Mouse (Mus musculus): Measurements from ENCODE around the gene Ankrd23. TPM values are rescaled to one million over a fixed set of nuclear protein-coding genes. Genes with fewer than 3 reads are reported as not detected.

Ankrd23 gene
- polyA plus RNA-seq, 1 experiment = 1.1 TPM

DNA sequence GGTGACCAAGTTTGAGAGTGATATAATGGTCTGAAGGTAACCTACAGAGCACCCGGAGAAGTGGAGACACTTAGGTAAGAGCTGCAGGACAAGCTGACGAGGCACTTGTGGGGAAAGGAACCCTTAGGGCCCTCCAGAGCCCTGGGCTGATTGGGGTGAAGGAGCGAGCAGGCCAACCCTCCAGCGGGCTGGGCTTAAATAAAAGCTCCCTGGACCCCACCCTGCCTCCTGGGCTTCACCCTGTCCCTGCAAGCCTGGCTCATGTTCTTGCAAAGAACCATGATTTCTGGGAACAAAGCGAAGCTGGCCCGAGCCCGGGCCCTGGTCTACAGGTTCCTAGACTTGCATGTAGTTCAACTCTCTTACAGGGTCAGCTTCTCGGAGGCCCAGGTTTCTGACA, 36.8 kb upstream of the Ankrd23 start:
- Histone ChIP-seq H3K4me3 (ENCODE audit: insufficient read depth, poor library complexity, severe bottlenecking) (no peak overlapping the region), H3ac (ENCODE audit: control insufficient read depth, insufficient read length, low read depth) (no peak overlapping the region), H3K27me3 (ENCODE audit: control insufficient read depth, insufficient read depth, insufficient read length) (no peaks in the 10 kb centered on the region), H3K36me3 (ENCODE audit: control insufficient read depth, insufficient read depth) (no peaks in the 10 kb centered on the region), H3K79me2 (ENCODE audit: control insufficient read depth, insufficient read depth) (no peaks in the 10 kb centered on the region), H3K79me3 (ENCODE audit: low read depth) (no peaks in the 10 kb centered on the region)
- TF ChIP-seq MYOD1 (IDR thresholded peaks at IDR 0.05; ENCODE audit: control insufficient read depth, insufficient read length, low read depth) = no peak
- TF ChIP-seq USF1 (IDR thresholded peaks at IDR 0.05; ENCODE audit: low read depth) = no peak
- TF ChIP-seq MAX (IDR thresholded peaks at IDR 0.05) = no peak
- TF ChIP-seq CEBPB (IDR thresholded peaks at IDR 0.05; ENCODE audit: low read depth) = no peak
- TF ChIP-seq MYOG (IDR thresholded peaks at IDR 0.05; ENCODE audit: control insufficient read depth, extremely low read depth, insufficient read length) = no peak
- no peak for TF ChIP-seq CTCF (IDR thresholded peaks at IDR 0.05; ENCODE audit: control insufficient read depth, insufficient read depth, insufficient read length)
- TF ChIP-seq FOSL1 (IDR thresholded peaks at IDR 0.05; ENCODE audit: insufficient read depth, low read length, poor library complexity, severe bottlenecking) = no peak

DNA sequence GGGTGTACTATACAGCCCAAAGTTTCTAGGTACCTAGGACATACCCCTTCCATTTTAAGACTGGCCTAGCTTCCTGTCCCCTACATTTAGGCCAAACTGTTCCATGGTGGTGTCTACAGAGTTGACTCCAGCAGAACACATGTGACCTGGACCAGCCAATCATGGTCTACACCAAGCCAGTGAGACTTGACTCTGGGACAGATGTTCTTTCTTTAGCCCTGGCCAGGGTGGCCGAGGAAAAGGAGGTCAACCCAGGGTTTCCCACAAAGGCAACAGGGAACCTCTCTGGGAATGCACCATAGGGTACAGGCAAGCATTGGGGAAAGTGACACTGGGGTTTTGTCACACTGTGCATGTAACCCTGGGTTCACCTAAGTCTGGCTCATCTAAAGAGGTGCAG, 36.0 kb upstream of the Ankrd23 start:
- no peaks in the 10 kb centered on the region for H3K36me3 ChIP-seq (ENCODE audit: control insufficient read depth, insufficient read depth)
- H3K79me3 ChIP-seq (ENCODE audit: low read depth) = no peaks in the 10 kb centered on the region
- H3K79me2 ChIP-seq (ENCODE audit: control insufficient read depth, insufficient read depth) = no peaks in the 10 kb centered on the region
- TF ChIP-seq MAX (IDR thresholded peaks at IDR 0.05) = no peak
- no peak overlapping the region for H3ac ChIP-seq (ENCODE audit: control insufficient read depth, insufficient read length, low read depth)
- no peak overlapping the region for H3K4me3 ChIP-seq (ENCODE audit: insufficient read depth, poor library complexity, severe bottlenecking)
- no peaks in the 10 kb centered on the region for H3K27me3 ChIP-seq (ENCODE audit: control insufficient read depth, insufficient read depth, insufficient read length)

DNA sequence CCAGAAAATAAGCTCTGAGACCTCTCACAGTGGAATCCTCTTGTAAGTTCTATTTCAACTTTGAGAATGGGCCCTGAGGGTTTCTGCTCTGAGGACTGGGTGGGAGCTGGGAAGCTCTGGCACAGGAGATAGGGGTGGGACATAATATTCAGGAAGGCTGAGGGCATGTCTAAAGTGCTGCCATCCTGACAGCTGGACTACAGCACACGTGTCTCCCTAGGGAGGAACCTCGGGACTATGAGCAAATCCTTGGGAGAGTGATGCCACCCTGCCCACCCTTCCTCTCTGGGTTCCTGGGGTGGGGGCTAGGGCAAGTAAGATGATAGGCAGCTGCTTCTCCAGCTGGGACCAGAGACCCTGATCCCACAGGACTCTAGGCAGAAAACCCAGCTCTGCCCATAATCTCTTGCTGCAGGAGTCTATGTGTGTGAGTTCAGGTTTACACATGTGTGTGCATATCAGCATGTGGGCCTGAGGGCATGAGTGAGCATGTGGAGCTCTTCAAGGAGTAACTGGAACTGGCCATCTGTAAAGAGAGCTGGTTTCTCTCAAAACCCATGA, 35.5 kb upstream of the Ankrd23 start:
- no peaks in the 10 kb centered on the region for H3K79me2 ChIP-seq (ENCODE audit: control insufficient read depth, insufficient read depth)
- no peaks in the 10 kb centered on the region for H3K27me3 ChIP-seq (ENCODE audit: control insufficient read depth, insufficient read depth, insufficient read length)
- H3ac ChIP-seq (ENCODE audit: control insufficient read depth, insufficient read length, low read depth) = no peak overlapping the region
- no peaks in the 10 kb centered on the region for H3K79me3 ChIP-seq (ENCODE audit: low read depth)
- TF ChIP-seq FOSL1 (IDR thresholded peaks at IDR 0.05; ENCODE audit: insufficient read depth, low read length, poor library complexity, severe bottlenecking) = no peak
- no peak for TF ChIP-seq USF1 (IDR thresholded peaks at IDR 0.05; ENCODE audit: low read depth)
- TF ChIP-seq CTCF (IDR thresholded peaks at IDR 0.05; ENCODE audit: control insufficient read depth, insufficient read depth, insufficient read length) = no peak
- no peak for TF ChIP-seq MYOG (IDR thresholded peaks at IDR 0.05; ENCODE audit: control insufficient read depth, extremely low read depth, insufficient read length)
- TF ChIP-seq MAX (IDR thresholded peaks at IDR 0.05) = no peak
- H3K36me3 ChIP-seq (ENCODE audit: control insufficient read depth, insufficient read depth) = no peaks in the 10 kb centered on the region
- no peak overlapping the region for H3K4me3 ChIP-seq (ENCODE audit: insufficient read depth, poor library complexity, severe bottlenecking)

- Histone ChIP-seq H3K36me3 (ENCODE audit: control insufficient read depth, insufficient read depth) (no peaks in the 10 kb centered on the region), H3K79me3 (ENCODE audit: low read depth) (no peaks in the 10 kb centered on the region), H3K4me3 (ENCODE audit: insufficient read depth, poor library complexity, severe bottlenecking) (no peak overlapping the region), H3ac (ENCODE audit: control insufficient read depth, insufficient read length, low read depth) (no peak overlapping the region), H3K79me2 (ENCODE audit: control insufficient read depth, insufficient read depth) (no peaks in the 10 kb centered on the region), H3K27me3 (ENCODE audit: control insufficient read depth, insufficient read depth, insufficient read length) (no peaks in the 10 kb centered on the region)
- TF ChIP-seq CTCF (IDR thresholded peaks at IDR 0.05; ENCODE audit: control insufficient read depth, insufficient read depth, insufficient read length) (no peak), USF1 (IDR thresholded peaks at IDR 0.05; ENCODE audit: low read depth) (peak; percentile 17)
These were observed 34.9 kb upstream of the Ankrd23 start for GRCm38 (mm10) chr1:36571627-36572026.

DNA sequence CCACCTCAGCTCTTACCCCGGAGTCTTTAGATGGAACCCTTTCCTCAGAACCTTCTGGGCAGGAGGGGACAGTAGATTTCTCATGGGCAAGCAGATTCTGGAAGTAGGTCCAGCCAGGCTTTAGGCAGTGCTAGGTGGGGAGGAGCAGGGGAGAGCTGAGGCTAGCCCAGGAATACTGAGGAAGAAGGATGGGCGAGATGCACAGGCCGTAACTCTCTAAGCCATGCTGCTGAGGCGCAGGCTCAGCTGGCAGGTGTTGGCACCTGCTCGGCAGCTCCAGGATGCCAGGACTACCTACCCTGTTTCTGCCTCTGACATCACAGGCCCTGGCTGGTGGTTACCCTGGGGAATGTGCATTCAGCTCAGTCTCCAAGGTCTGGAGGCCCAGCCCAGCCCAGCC, 33.6 kb upstream of the Ankrd23 start:
- H3K36me3 ChIP-seq (ENCODE audit: control insufficient read depth, insufficient read depth) = no peaks in the 10 kb centered on the region
- no peak for TF ChIP-seq CEBPB (IDR thresholded peaks at IDR 0.05; ENCODE audit: low read depth)
- TF ChIP-seq USF1 (IDR thresholded peaks at IDR 0.05; ENCODE audit: low read depth) = no peak
- no peak for TF ChIP-seq MYOG (IDR thresholded peaks at IDR 0.05; ENCODE audit: control insufficient read depth, extremely low read depth, insufficient read length)
- TF ChIP-seq MYOD1 (IDR thresholded peaks at IDR 0.05; ENCODE audit: control insufficient read depth, insufficient read length, low read depth) = no peak
- no peak for TF ChIP-seq MAX (IDR thresholded peaks at IDR 0.05)
- no peaks in the 10 kb centered on the region for H3K79me2 ChIP-seq (ENCODE audit: control insufficient read depth, insufficient read depth)
- H3K4me3 ChIP-seq (ENCODE audit: insufficient read depth, poor library complexity, severe bottlenecking) = no peak overlapping the region
- no peaks in the 10 kb centered on the region for H3K27me3 ChIP-seq (ENCODE audit: control insufficient read depth, insufficient read depth, insufficient read length)
- no peak overlapping the region for H3ac ChIP-seq (ENCODE audit: control insufficient read depth, insufficient read length, low read depth)
- H3K79me3 ChIP-seq (ENCODE audit: low read depth) = no peaks in the 10 kb centered on the region

DNA sequence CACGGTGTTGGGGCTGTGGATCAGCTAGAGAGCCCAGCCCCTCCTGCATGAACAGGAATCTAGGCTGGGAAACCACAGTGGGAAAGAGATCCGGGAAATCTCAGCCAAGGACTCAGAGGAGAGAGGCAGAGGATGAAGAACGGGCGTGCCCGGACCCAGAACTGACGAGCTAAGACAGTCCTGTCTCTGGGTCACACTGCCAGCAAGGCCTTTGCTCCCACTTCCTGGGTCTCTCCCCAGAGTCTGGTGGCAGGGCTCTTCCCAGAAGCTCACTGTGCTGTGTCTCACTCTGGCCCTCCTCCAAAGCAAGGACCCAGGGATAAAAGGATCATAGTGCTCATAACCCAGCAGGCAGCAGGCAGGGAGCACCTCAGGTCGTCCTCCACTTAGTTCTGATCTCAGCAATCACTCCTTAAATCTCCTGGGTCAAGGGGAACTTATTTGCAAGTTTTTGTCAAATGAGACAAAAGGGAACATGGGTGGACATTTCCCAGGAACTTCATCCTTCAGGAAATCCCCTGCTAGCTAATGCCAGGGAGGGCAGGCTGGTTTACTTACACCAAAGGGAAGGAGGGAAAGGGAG, 33.1 kb upstream of the Ankrd23 start:
- H3ac ChIP-seq (ENCODE audit: control insufficient read depth, insufficient read length, low read depth) = no peak overlapping the region
- TF ChIP-seq CTCF (IDR thresholded peaks at IDR 0.05; ENCODE audit: control insufficient read depth, insufficient read depth, insufficient read length) (no peak), MYOD1 (IDR thresholded peaks at IDR 0.05; ENCODE audit: control insufficient read depth, insufficient read length, low read depth) (no peak), FOSL1 (IDR thresholded peaks at IDR 0.05; ENCODE audit: insufficient read depth, low read length, poor library complexity, severe bottlenecking) (no peak), USF1 (IDR thresholded peaks at IDR 0.05; ENCODE audit: low read depth) (no peak), MAX (IDR thresholded peaks at IDR 0.05) (no peak), MYOG (IDR thresholded peaks at IDR 0.05; ENCODE audit: control insufficient read depth, extremely low read depth, insufficient read length) (no peak), CEBPB (IDR thresholded peaks at IDR 0.05; ENCODE audit: low read depth) (no peak)
- no peaks in the 10 kb centered on the region for H3K36me3 ChIP-seq (ENCODE audit: control insufficient read depth, insufficient read depth)

More for the DNA sequence above, 33.1 kb upstream of the Ankrd23 start:
- no peaks in the 10 kb centered on the region for H3K27me3 ChIP-seq (ENCODE audit: control insufficient read depth, insufficient read depth, insufficient read length)
- no peak overlapping the region for H3K4me3 ChIP-seq (ENCODE audit: insufficient read depth, poor library complexity, severe bottlenecking)
- H3K79me3 ChIP-seq (ENCODE audit: low read depth) = no peaks in the 10 kb centered on the region
- no peaks in the 10 kb centered on the region for H3K79me2 ChIP-seq (ENCODE audit: control insufficient read depth, insufficient read depth)
